Mouse (Mus musculus): ENCODE data around the gene Clec4d. TPM values are rescaled to one million over a fixed set of nuclear protein-coding genes. Genes with fewer than 3 reads are reported as not detected.
"Not testable (repeated sequence)": the region's sequence is repeated elsewhere in the genome, so short reads cannot be mapped to it uniquely, and the experiment has no call there.

Clec4d gene
- polyA plus RNA-seq, 1 experiment, result not detected

DNA sequence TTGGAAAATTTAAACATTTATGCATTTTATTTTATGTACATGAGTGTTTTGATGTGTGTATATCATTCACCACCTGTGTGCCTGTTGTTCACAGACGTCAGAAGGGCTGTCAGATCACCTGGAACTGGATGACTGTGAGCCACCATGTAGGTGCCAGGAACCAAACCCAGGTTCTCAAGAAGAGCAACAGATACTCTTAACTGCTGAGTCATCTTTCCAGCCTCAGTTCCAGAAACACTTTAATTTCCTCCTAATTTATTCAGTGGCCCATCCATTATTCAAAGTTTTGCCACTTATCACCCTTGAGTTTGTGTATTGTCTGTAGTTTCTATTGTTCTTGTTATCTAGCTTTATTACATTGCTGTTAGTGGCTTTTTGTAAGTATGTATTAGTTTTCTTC, 34.8 kb downstream of the Clec4d start:
- Histone ChIP-seq H3K4me3 (no peak overlapping the region), H3K4me2 (ENCODE audit: low read depth) (no peak overlapping the region)
- no peak for TF ChIP-seq CEBPB (IDR thresholded peaks at IDR 0.05; ENCODE audit: insufficient read depth, poor library complexity, severe bottlenecking)
- TF ChIP-seq SRF (IDR thresholded peaks at IDR 0.05; ENCODE audit: control insufficient read depth, insufficient read length, low read depth), result no peak
- TF ChIP-seq TCF3 (IDR thresholded peaks at IDR 0.05; ENCODE audit: insufficient read length, low read depth), result no peak
- TF ChIP-seq USF1 (IDR thresholded peaks at IDR 0.05; ENCODE audit: low read depth), result no peak
- TF ChIP-seq POLR2AphosphoS2 (IDR thresholded peaks at IDR 0.05; ENCODE audit: insufficient read length, low read depth), result no peak
- TF ChIP-seq E2F4 (IDR thresholded peaks at IDR 0.05; ENCODE audit: insufficient read depth), result no peak
- TF ChIP-seq MAX (IDR thresholded peaks at IDR 0.05; ENCODE audit: low read depth), result no peak
- no peak for TF ChIP-seq TCF12 (IDR thresholded peaks at IDR 0.05; ENCODE audit: insufficient read depth, poor library complexity, severe bottlenecking)
- TF ChIP-seq MYOD1 (IDR thresholded peaks at IDR 0.05; ENCODE audit: control insufficient read depth in 1 of 3, insufficient read length in 2 of 3, low read depth in 2 of 3), result no peak
- TF ChIP-seq MYOG (IDR thresholded peaks at IDR 0.05; ENCODE audit: control insufficient read depth in 1 of 3, insufficient read depth in 1 of 3, insufficient read length in 2 of 3, low read depth in 2 of 3), result no peak
- TF ChIP-seq POLR2A (IDR thresholded peaks at IDR 0.05; ENCODE audit: insufficient read length, low read depth), result no peak
- TF ChIP-seq REST (IDR thresholded peaks at IDR 0.05; ENCODE audit: insufficient read depth, insufficient read length), result no peak

DNA sequence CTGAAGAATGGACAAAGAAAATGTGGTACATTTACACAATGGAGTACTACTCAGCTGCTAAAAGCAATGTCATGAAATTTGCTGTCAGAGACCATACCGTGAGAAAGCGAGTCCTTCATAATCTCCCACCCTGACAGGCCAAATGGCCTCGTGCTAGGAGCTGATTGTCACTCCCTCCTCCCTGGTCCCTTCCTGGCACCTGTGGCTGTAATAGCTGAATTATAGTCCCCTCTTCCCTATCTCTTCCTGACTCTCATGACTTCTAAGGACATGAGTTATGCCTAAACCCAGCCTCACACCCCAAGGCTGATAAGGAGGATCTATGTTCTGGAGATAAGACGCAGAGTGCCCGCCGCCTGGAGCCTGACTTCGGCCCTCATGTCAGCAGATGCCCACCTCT, 44.4 kb downstream of the Clec4d start:
- H3ac ChIP-seq (ENCODE audit: control insufficient read depth, insufficient read length); H3K27me3 ChIP-seq (ENCODE audit: control insufficient read depth, insufficient read depth, insufficient read length); H3K79me2 ChIP-seq (ENCODE audit: control insufficient read depth, insufficient read depth); H3K36me3 ChIP-seq (ENCODE audit: control insufficient read depth, insufficient read depth); H3K4me2 ChIP-seq (ENCODE audit: low read depth); H3K4me3 ChIP-seq: not testable (repeated sequence)

More for the DNA sequence above, 34.8 kb downstream of the Clec4d start:
- H3K36me3 ChIP-seq (ENCODE audit: control insufficient read depth, insufficient read depth), result no peaks in the 10 kb centered on the region
- no peaks in the 10 kb centered on the region for H3K27me3 ChIP-seq (ENCODE audit: control insufficient read depth, insufficient read depth, insufficient read length)
- H3K79me2 ChIP-seq (ENCODE audit: control insufficient read depth, insufficient read depth), result no peaks in the 10 kb centered on the region
- H3ac ChIP-seq (ENCODE audit: control insufficient read depth, insufficient read length), result no peak overlapping the region

DNA sequence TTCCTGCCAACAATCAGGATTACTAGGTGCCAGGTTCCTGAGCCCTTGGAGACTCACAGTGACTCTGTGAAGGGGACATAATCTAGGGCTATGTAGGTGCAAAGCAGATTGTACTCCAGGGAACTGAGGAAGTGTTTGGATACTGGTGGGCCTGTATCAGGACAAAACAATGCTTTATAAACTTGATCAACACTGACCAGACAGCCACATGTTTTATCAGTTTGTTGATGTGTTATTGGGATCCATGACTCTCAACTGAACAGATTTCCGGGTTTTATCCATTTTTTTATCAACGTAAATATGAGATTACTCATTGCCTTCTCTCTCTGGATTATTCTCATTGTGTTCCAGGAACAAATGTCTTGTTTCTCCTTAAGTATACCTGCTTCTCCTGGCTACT, 46.1 kb downstream of the Clec4d start, which contains the start of gene Vmn2r19:
Vmn2r19 (plus strand) TSS at position 301 of the 400 bp plus-strand sequence.
- H3K4me3 ChIP-seq, result no peak within 1 kb of the TSS
- no peak within 1 kb of the TSS for H3ac ChIP-seq (ENCODE audit: control insufficient read depth, insufficient read length)
- H3K79me2 ChIP-seq (ENCODE audit: control insufficient read depth, insufficient read depth), result no peaks in the 10 kb centered on the region
- H3K27me3 ChIP-seq (ENCODE audit: control insufficient read depth, insufficient read depth, insufficient read length), result no peaks in the 10 kb centered on the region
- no peak within 1 kb of the TSS for H3K4me2 ChIP-seq (ENCODE audit: low read depth)
- no peaks in the 10 kb centered on the region for H3K36me3 ChIP-seq (ENCODE audit: control insufficient read depth, insufficient read depth)
- TF ChIP-seq E2F4 (IDR thresholded peaks at IDR 0.05; ENCODE audit: insufficient read depth) (no peak), POLR2A (IDR thresholded peaks at IDR 0.05; ENCODE audit: insufficient read length, low read depth) (no peak), MAX (IDR thresholded peaks at IDR 0.05; ENCODE audit: low read depth) (no peak), SRF (IDR thresholded peaks at IDR 0.05; ENCODE audit: control insufficient read depth, insufficient read length, low read depth) (no peak), POLR2AphosphoS2 (IDR thresholded peaks at IDR 0.05; ENCODE audit: insufficient read length, low read depth) (no peak), TCF3 (IDR thresholded peaks at IDR 0.05; ENCODE audit: insufficient read length, low read depth) (no peak)

Other genes starting within 250 kb of the Clec4d start
- not detected for gene Clec4b1, start 212.1 kb upstream of the Clec4d start, polyA plus RNA-seq (2012; fragmentation: generic; extraction: Trizol)
- not detected for gene Clec4a2, start 155.7 kb upstream of the Clec4d start, polyA plus RNA-seq (2012; fragmentation: generic; extraction: Trizol)
- gene Clec4b2, start 89.2 kb upstream of the Clec4d start, polyA plus RNA-seq (2012; fragmentation: generic; extraction: Trizol), result not detected
- gene Clec4n, start 32.3 kb upstream of the Clec4d start, polyA plus RNA-seq (2012; fragmentation: generic; extraction: Trizol), result not detected
- gene Clec4e, start 27.8 kb downstream of the Clec4d start, polyA plus RNA-seq (2012; fragmentation: generic; extraction: Trizol), result not detected
- not detected for gene Vmn2r19, start 46.2 kb downstream of the Clec4d start, polyA plus RNA-seq (2012; fragmentation: generic; extraction: Trizol)
- gene Vmn2r20, start 156.0 kb downstream of the Clec4d start, polyA plus RNA-seq (2012; fragmentation: generic; extraction: Trizol), result not detected